9 mouse cellular contexts compared by ENCODE assay signal in genomic region chr2:154426905-154427852, GRCm38 (mm10). TPM values are rescaled to one million over a fixed set of nuclear protein-coding genes. Genes with fewer than 3 reads are reported as not detected.
DNase-seq lines count a peak whose midpoint lies in the region; ATAC-seq lines count a peak whose summit lies in the region.
"Had no signal": no experiment of that assay in that cellular context is flagged by ENCODE, and none has a peak within 500 bp of the region (broad histone marks: within the 10 kb centered on the region; RNA-seq: fewer than 3 reads in every experiment).

No protein-coding gene starts in this region.

- 39% methylated on average over 11 of the region's 11 CpGs for WGBS in kidney, embryonic 14.5 days
- 31% methylated on average over 11 of the region's 11 CpGs for WGBS in hindbrain, embryonic 15.5 days
- 26% methylated on average over 11 of the region's 11 CpGs for WGBS in midbrain, embryonic 15.5 days

- H3K27ac ChIP-seq in kidney, embryonic 14.5 days (ENCODE audit: low read depth, low read length): peak overlapping the region; percentile 49
- H3K27ac ChIP-seq in brown adipose tissue, adult 24 weeks (replicated peaks; ENCODE audit: low read depth, low read length): no peak overlapping the region
- peak overlapping the region; percentile 60 for H3K27ac ChIP-seq in hindbrain, embryonic 15.5 days (replicated peaks)
- peak overlapping the region; percentile 84 for H3K27ac ChIP-seq in midbrain, embryonic 15.5 days

- H3K9me3 ChIP-seq in kidney, embryonic 14.5 days (ENCODE audit: control insufficient read depth, low read length): peaks cover 5% of the 10 kb centered on the region; the same call in 1 of the 2 replicates
- no peaks in the 10 kb centered on the region for H3K9me3 ChIP-seq in hindbrain, embryonic 15.5 days
- H3K9me3 ChIP-seq in midbrain, embryonic 15.5 days: no peaks in the 10 kb centered on the region

- H3K36me3 ChIP-seq in kidney, embryonic 14.5 days (ENCODE audit: control insufficient read depth, insufficient read depth, low read length): no peaks in the 10 kb centered on the region
- no peaks in the 10 kb centered on the region for H3K36me3 ChIP-seq in hindbrain, embryonic 15.5 days
- no peaks in the 10 kb centered on the region for H3K36me3 ChIP-seq in midbrain, embryonic 15.5 days (replicated peaks)

- peak overlapping the region; percentile 62 for H3K4me2 ChIP-seq in kidney, embryonic 14.5 days (replicated peaks; ENCODE audit: low read depth, low read length)
- H3K4me2 ChIP-seq in hindbrain, embryonic 15.5 days: peak overlapping the region; percentile 57
- peak overlapping the region; percentile 60 for H3K4me2 ChIP-seq in midbrain, embryonic 15.5 days

- intact Hi-C loops in gastrocnemius, postnatal 14 days (cut with DNase I; ENCODE audit: low total_unique reads): no loop called here

- H3K27me3 ChIP-seq in kidney, embryonic 14.5 days (ENCODE audit: control insufficient read depth, insufficient read depth, low read length): no peaks in the 10 kb centered on the region
- no peaks in the 10 kb centered on the region for H3K27me3 ChIP-seq in hindbrain, embryonic 15.5 days
- no peaks in the 10 kb centered on the region for H3K27me3 ChIP-seq in midbrain, embryonic 15.5 days (replicated peaks)

- no peak for DNase-seq in kidney, postnatal 4 days
- DNase-seq in thymus, postnatal 36 days: no peak
- DNase-seq in gastrocnemius, postnatal 14 days: no peak
- DNase-seq: layer of hippocampus, adult 9-11 months had no signal

- peak overlapping the region; percentile 39 for H3K4me3 ChIP-seq in kidney, embryonic 14.5 days (ENCODE audit: low read length)
- peak overlapping the region; percentile 42; the same call in 1 of the 2 replicates for H3K4me3 ChIP-seq in brown adipose tissue, adult 24 weeks (ENCODE audit: insufficient read depth, low read depth, low read length)
- peak overlapping the region; percentile 34 for H3K4me3 ChIP-seq in hindbrain, embryonic 15.5 days
- H3K4me3 ChIP-seq in midbrain, embryonic 15.5 days: peak overlapping the region; percentile 38

- H3K9ac ChIP-seq in kidney, embryonic 14.5 days (ENCODE audit: low read depth, low read length): peak overlapping the region; percentile 56
- H3K9ac ChIP-seq in hindbrain, embryonic 15.5 days: peak overlapping the region; percentile 46
- peak overlapping the region; percentile 51 for H3K9ac ChIP-seq in midbrain, embryonic 15.5 days

- ATAC-seq in kidney, embryonic 14.5 days (ENCODE audit: low FRiP score, low TSS enrichment): no peak
- ATAC-seq in hindbrain, embryonic 15.5 days (ENCODE audit: low FRiP score, low read depth): 0 out of 2 replicates have a peak, but pooled peaks have one; percentile 11
- no peak; the same call in 1 of the 2 replicates for ATAC-seq in midbrain, embryonic 15.5 days (replicated peaks)
- no peak for ATAC-seq in megakaryocyte, adult 5-6 weeks (ENCODE audit: poor library complexity, severe bottlenecking)

- H3K4me1 ChIP-seq in kidney, embryonic 14.5 days (ENCODE audit: control insufficient read depth, insufficient read depth, low read length): peaks cover 4% of the 10 kb centered on the region; the same call in 1 of the 2 replicates
- no peaks in the 10 kb centered on the region; the same call in 1 of the 2 replicates for H3K4me1 ChIP-seq in brown adipose tissue, adult 24 weeks (ENCODE audit: control insufficient read depth, insufficient read depth, insufficient read length, low read length)
- H3K4me1 ChIP-seq in hindbrain, embryonic 15.5 days (replicated peaks): peaks cover 15% of the 10 kb centered on the region
- peaks cover 22% of the 10 kb centered on the region for H3K4me1 ChIP-seq in midbrain, embryonic 15.5 days

RNA-seq across cellular contexts. Expression of gene Cbfa2t2, which starts 9.1 kb away (rescaled TPM):
- 26.6 and 44.4 TPM in 2 replicates for polyA plus RNA-seq in kidney, embryonic 14.5 days (2014; fragmentation: Nextera tagmentation; extraction: Ambion mirVana)
- polyA plus RNA-seq in brown adipose tissue, adult 24 weeks (2012; ENCODE audit: insufficient read depth, insufficient read length, missing spikeins): 6.9 and 7.9 TPM in 2 replicates
- 48.0 and 50.8 TPM in 2 replicates for polyA plus RNA-seq in hindbrain, embryonic 15.5 days (2015; fragmentation: Nextera tagmentation; extraction: Ambion mirVana)
- polyA plus RNA-seq in midbrain, embryonic 15.5 days (2015; fragmentation: Nextera tagmentation; extraction: Ambion mirVana): 55.8 and 59.3 TPM in 2 replicates
- 13.7 and 19.1 TPM in 2 replicates for total RNA-seq in megakaryocyte, adult 5-6 weeks (2015)
- 7.5 and 22.8 TPM in 2 replicates for total RNA-seq in megakaryocyte, adult 5-6 weeks (2017)
- total RNA-seq in gastrocnemius, postnatal 14 days (2021): 10 to 100 TPM; 12.2 to 15.7 TPM

RNA-seq across cellular contexts. Expression of gene Snta1, which starts 19.3 kb away (rescaled TPM):
- polyA plus RNA-seq in kidney, embryonic 14.5 days (2014; fragmentation: Nextera tagmentation; extraction: Ambion mirVana): 4.5 and 5.7 TPM in 2 replicates
- polyA plus RNA-seq in brown adipose tissue, adult 24 weeks (2012; ENCODE audit: insufficient read depth, insufficient read length, missing spikeins): 17.1 and 29.6 TPM in 2 replicates
- 13.0 and 13.7 TPM in 2 replicates for polyA plus RNA-seq in hindbrain, embryonic 15.5 days (2015; fragmentation: Nextera tagmentation; extraction: Ambion mirVana)
- 10.2 and 13.2 TPM in 2 replicates for polyA plus RNA-seq in midbrain, embryonic 15.5 days (2015; fragmentation: Nextera tagmentation; extraction: Ambion mirVana)
- total RNA-seq in megakaryocyte, adult 5-6 weeks (2015): 0.22 and 0.62 TPM in 2 replicates
- total RNA-seq in megakaryocyte, adult 5-6 weeks (2017): 1.1 and 1.4 TPM in 2 replicates
- total RNA-seq in gastrocnemius, postnatal 14 days (2021): 100 to 1,000 TPM; 146 to 210 TPM

RNA-seq across cellular contexts. Expression of gene Cdk5rap1, which starts 54.4 kb away (rescaled TPM):
- 10.6 and 18.5 TPM in 2 replicates for polyA plus RNA-seq in kidney, embryonic 14.5 days (2014; fragmentation: Nextera tagmentation; extraction: Ambion mirVana)
- polyA plus RNA-seq in brown adipose tissue, adult 24 weeks (2012; ENCODE audit: insufficient read depth, insufficient read length, missing spikeins): 7.1 and 12.7 TPM in 2 replicates
- 12.8 and 13.2 TPM in 2 replicates for polyA plus RNA-seq in hindbrain, embryonic 15.5 days (2015; fragmentation: Nextera tagmentation; extraction: Ambion mirVana)
- polyA plus RNA-seq in midbrain, embryonic 15.5 days (2015; fragmentation: Nextera tagmentation; extraction: Ambion mirVana): 14.0 and 16.5 TPM in 2 replicates
- total RNA-seq in megakaryocyte, adult 5-6 weeks (2015): 6.5 and 9.8 TPM in 2 replicates
- 12.9 and 13.5 TPM in 2 replicates for total RNA-seq in megakaryocyte, adult 5-6 weeks (2017)
- 10 to 100 TPM in 1 of 2 experiments, 1 to 10 TPM in 1; 8.9 to 12.1 TPM for total RNA-seq in gastrocnemius, postnatal 14 days (2021)
